Mouse (Mus musculus) bone marrow, adult 2 months (tissue): ENCODE measurements around the gene Xirp1. TPM values are rescaled to one million over a fixed set of nuclear protein-coding genes. Genes with fewer than 3 reads are reported as not detected.
A peak's percentile ranks its signal among the peaks of the same experiment; 100 is the strongest.

Source experiments
- H3K27ac ChIP-seq: fragments of 200-500 bp; 2 replicates; pipeline ENCODE4 v1.5.1; 2012; ENCODE audit warnings: low read depth, mild to moderate bottlenecking, control low read depth, inconsistent platforms, low read length; ENCODE audit not compliant: control insufficient read depth, poor library complexity, insufficient read depth
- H3K4me1 ChIP-seq: fragments of 200-500 bp; 2 replicates; pipeline ENCODE4 v1.6.1; 2011; ENCODE audit warnings: low read length; ENCODE audit not compliant: control insufficient read depth, insufficient read depth
- H3K4me3 ChIP-seq: fragments of 200-500 bp; replicated peaks from 2 replicates; pipeline ENCODE3; 2011; ENCODE audit warnings: mild to moderate bottlenecking, low read depth, low read length, control low read depth; ENCODE audit not compliant: control insufficient read depth
- CTCF ChIP-seq: fragments of 200-500 bp; IDR thresholded peaks from 2 replicates; pipeline ENCODE4 v1.5.1; 2011; ENCODE audit warnings: low read length, control low read depth; ENCODE audit not compliant: control insufficient read depth, insufficient read depth
- POLR2A ChIP-seq: fragments of 200-500 bp; IDR thresholded peaks from 2 replicates; pipeline ENCODE4 v1.6.1; 2011; ENCODE audit warnings: low read depth, mild to moderate bottlenecking, control low read depth, low read length, borderline replicate concordance; ENCODE audit not compliant: control insufficient read depth
- WGBS: fragments of 180-500 bp; shearing (Covaris S2); methylation state at CpG from one replicate; pipeline ENCODE4 v1.1.7; 2018; 5-methylcytosine and 5-hydroxymethylcytosine counted together
- polyA plus RNA-seq: library from polyadenylated mRNA; stranded (reverse); fragments of >200 nt; gene quantifications from 2 replicates; pipeline ENCODE4 v1.2.4, GENCODE M21; 2011; ENCODE audit warnings: low replicate concordance; ENCODE audit not compliant: missing spikeins, insufficient read depth, insufficient read length

The Xirp1 gene
- polyA plus RNA-seq, 1 experiment: not detected

DNA sequence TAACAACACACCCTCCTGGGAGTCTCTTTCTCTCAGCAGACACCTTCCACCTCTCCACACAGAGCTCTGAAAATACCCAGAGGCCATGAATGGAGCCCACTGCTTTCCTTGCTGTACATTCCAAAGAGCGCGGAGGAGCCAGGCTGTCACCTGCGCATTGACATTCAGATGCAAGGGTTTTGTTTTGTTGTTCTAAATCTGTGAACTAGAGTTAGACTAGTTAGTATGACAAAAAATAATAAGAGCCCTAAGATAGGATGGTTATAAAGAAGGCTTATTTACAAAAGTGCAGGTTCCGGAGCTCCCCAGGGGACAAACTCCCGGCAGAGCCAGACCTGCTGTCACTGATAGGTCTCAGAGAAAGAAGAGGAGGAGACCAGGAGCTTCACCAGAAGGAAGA lies 32.1 kb downstream of the Xirp1 start:
- H3K4me1 ChIP-seq: peaks cover 2% of the 10 kb centered on the region; the same call in 1 of the 2 replicates
- H3K27ac ChIP-seq: no peak overlapping the region
- H3K4me3 ChIP-seq: no peak overlapping the region
- 84% methylated on average over 5 of the region's 5 CpGs for WGBS
- TF ChIP-seq POLR2A (no peak), CTCF (no peak)

DNA sequence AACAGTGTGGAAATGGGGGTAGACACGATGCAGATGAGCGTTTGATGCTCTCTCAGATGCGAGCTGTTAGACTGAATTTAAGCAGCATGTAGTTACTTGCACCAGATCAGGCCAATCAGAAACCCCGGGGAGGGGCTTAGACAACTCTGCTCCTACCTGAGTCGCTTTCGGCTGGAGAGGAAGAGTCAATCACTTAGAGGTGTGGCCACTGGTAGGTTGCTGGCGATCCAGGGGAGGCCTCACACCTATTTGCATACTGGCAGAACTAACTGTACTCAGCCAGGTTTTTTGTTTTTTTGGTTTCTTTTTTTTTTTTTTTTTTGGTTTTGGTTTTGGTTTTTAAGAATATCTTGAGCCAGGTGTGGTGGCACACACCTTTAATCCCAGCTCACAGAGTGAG lies 35.1 kb downstream of the Xirp1 start:
- no peak overlapping the region for H3K4me3 ChIP-seq
- H3K4me1 ChIP-seq: no peaks in the 10 kb centered on the region; the same call in 1 of the 2 replicates
- WGBS: 50% methylated on average over 7 of the region's 7 CpGs
- TF ChIP-seq CTCF (no peak), POLR2A (no peak)
- H3K27ac ChIP-seq: no peak overlapping the region

DNA sequence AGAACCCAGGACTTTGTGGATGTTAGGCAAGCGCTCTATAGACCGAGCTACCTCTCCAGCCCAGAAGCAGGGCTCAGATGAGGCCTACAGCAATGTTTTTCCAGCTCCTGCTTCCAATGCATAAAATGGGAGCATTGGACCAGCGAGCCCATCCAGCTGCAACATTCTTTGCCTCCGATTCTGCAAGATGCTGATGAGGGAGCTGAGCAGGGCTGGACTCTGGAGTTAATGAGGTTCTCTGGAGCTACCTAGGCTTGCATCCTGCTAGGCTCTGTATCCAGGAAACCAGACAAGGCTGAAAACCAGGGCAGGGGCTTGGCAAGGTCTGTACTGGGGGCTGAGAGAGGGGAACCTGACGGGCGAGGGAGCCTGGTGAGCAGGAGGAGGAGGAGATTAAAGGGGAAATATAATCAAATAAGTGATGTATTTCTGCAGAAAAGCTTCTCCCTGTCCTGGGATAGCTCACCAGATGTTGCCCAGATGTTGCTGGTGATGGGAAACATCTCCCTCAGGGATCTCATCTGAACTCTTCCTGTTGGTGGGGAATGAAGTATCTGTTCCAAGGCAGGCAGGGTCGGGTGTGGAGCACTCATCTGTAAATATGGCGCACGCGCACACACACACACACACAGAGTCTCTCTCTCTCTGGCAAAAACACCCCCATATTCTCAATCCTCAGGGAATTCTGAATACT lies 37.4 kb downstream of the Xirp1 start:
- 83% methylated on average over 10 of the region's 10 CpGs for WGBS

DNA sequence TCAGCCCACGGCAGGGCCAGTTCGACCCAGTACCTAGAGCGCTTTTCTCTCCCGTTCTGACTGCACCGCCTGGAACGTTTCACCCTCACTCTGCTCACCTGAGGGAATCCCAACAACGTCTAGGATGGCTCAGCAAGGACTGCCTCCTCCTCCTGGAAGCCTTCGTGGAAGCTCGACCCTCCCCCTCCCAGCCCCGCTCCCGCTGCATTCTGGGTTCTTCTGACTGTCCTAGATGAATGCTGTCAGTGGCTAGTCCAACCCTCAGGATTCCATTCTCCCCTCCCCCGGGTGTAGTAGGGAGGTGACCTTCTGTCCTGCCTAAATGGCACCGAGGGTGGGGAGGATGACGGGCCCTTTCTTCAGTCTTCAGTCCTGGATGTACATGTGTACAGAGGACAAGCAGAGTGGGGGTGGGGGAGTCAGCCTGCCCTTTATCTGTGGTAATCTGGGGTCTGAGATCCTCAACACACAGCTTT lies 38.8 kb downstream of the Xirp1 start, which contains the start of gene Csrnp1:
TSS of gene Csrnp1 (minus strand) at position 123 of the 476 bp plus-strand sequence.
- TF ChIP-seq CTCF: no peak
- TF ChIP-seq POLR2A: no peak
- Histone ChIP-seq H3K27ac (peak within 1 kb of the TSS; percentile 96), H3K4me1 (peaks cover 6% of the 10 kb centered on the region), H3K4me3 (peak within 1 kb of the TSS; percentile 88)
- WGBS: 46% methylated on average over 14 of the region's 14 CpGs

More for the DNA sequence above, 37.4 kb downstream of the Xirp1 start:
- no peak overlapping the region for H3K27ac ChIP-seq
- no peak overlapping the region for H3K4me3 ChIP-seq
- TF ChIP-seq CTCF (no peak), POLR2A (no peak)
- peaks cover 1% of the 10 kb centered on the region; the same call in 1 of the 2 replicates for H3K4me1 ChIP-seq

DNA sequence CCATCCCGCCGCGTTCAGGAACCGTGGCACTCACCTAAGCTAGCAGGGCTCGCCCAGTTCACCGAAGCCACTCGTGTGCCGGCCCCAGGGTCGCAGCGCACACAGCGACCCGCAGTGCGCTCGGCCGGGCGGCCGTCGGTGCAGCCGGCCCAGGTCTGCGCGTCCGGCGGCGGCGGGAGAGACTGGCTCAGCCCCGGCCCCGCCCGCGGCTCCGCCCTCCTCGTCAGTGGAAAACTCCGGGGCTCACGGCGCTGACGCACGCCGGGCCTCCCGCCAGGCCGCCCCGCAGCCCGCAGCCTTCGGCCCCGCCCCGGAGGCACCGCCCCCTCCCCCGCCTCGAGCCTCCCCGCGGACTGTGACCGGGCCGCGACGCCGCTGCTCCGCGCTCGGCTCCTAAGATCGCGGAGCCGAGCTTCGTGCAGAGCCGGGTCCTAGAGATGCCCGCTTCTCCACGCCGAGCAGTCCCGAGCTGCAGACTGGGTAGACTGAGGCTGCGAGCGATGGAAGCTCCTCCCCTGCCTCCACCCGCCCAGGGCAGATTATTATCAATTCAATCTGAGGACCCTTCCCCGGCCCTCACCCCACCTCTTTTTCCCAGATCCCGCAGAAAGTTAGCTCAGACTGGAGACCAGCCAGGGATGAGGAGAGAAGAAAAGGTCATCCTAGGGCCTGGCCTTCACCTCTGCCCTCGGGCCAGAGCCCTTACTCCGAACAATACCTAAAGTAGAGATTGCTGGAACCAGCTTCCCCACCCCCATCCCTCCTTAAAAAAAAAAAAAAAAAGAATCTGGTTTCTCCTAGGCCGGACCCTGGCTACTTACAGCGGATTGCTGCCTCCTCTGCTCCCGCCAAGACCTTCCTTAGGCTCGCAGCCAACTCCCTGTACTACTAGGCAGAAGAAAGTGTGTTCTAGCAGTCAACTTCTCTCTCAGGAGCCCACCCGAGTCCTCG lies 39.5 kb downstream of the Xirp1 start:
- Histone ChIP-seq H3K4me3 (peak overlapping the region; percentile 88), H3K27ac (peak overlapping the region; percentile 96), H3K4me1 (peaks cover 9% of the 10 kb centered on the region)
- no peak for TF ChIP-seq CTCF
- peak; percentile 81; the same call in 1 of the 2 replicates for TF ChIP-seq POLR2A
- WGBS: 3% methylated on average over 75 of the region's 79 CpGs

DNA sequence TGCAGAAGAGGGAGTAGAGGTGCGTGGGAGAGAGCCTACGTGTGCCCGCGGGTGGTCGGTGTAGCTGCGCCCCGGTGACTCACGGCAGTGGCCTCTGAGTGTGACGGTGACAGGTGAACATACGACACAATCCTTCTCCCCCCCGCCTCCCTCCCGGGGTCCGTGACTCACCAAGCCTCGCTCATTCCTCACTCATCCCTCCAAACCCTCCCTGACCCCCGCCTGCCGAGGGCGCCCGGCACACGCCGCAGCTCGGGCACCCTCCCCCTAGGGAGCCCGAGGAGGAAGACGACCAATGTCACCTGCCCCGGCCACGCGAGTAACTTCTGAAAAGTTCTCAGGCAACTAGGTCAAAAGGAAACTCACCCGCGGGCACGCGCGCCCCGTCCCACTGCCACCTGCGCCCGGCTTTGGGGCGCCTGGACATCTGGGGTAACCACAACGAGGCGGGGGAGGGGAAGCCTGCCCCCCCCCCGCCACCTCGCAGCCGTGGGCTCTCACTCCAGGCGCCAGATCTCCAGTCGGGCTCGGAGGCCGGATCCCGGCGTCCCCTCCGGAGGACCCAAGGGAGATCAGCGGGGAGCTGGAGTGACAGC lies 40.3 kb downstream of the Xirp1 start:
- peak; percentile 24; the same call in 1 of the 2 replicates for TF ChIP-seq POLR2A
- no peak for TF ChIP-seq CTCF

DNA sequence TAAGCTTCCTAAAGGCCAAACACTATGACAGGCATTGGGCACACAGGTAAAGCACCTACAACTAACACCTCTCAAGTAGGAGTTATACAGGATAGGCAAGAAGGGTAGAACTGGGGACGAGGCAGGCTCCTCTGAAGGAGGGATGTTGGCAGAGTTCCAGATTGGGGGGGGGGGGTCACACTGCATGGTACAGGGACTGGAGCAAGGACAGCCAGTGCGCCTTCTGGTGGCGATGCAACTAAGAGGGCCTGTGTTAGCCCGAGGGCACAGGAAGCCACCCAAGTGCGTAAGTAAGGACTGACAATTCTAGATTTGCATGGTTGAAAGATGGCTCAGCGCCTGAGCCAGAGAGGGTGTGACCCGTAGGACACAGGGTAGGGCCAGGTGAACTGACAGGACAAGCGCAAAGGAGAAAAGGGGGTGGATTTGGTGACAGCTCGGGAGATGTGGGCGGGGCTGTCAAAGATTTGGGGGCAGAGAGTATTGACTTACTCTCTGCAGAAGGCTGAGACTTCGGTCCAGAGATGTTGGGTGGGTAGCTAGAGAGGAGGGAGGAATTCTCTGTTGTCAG lies 41.1 kb downstream of the Xirp1 start:
- no peak for TF ChIP-seq POLR2A
- TF ChIP-seq CTCF: peak; percentile 61
- under 1% methylated on average over 11 of the region's 11 CpGs for WGBS
- Histone ChIP-seq H3K4me1 (peaks cover 12% of the 10 kb centered on the region), H3K4me3 (peak overlapping the region; percentile 88), H3K27ac (peak overlapping the region; percentile 96)

More for the DNA sequence above, 40.3 kb downstream of the Xirp1 start:
- Histone ChIP-seq H3K4me1 (peaks cover 11% of the 10 kb centered on the region), H3K27ac (peak overlapping the region; percentile 96), H3K4me3 (peak overlapping the region; percentile 88)
- WGBS: under 1% methylated on average over 48 of the region's 48 CpGs
